Mouse (Mus musculus) right cerebral cortex, postnatal 36 days (tissue): ENCODE results near the gene Arhgef39.
A peak's percentile ranks its signal among the peaks of the same experiment; 100 is the strongest.

ENCODE experiments used
- DNase-seq, 2 experiments: peaks; one replicate each; pipeline ENCODE4 v3.0.0; 2022; ENCODE audit warnings: low spot score in 2 of 2, mixed read lengths in 1 of 2

Arhgef39 gene

GRCm38 (mm10) chr4:43499407-43500333 is at the start of gene Arhgef39:
Gene Arhgef39, minus strand, starts transcription at chr4:43499695.
- DNase-seq = peak; percentile 40 to 53

DNA sequence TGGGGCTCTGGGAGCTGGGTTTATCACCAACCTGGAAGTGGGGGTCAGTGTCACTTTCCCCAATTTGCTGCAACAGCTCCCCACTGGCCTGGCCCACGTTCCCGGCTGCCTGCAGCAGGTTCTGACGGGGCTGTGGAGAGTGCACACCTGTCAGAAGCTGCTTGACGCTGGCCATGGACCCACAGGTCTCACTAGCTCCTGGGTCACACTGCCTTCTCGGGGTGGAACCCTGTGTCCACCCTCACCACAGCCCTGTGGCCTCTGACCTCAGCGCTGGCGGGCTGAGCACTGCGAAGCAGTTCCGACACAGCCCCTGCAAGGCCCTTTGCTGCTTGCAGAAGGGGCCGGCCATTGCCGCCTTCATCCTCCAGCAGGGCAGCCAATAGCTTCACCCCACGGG is 49.6 kb upstream of the Arhgef39 start:
- DNase-seq = no peak

DNA sequence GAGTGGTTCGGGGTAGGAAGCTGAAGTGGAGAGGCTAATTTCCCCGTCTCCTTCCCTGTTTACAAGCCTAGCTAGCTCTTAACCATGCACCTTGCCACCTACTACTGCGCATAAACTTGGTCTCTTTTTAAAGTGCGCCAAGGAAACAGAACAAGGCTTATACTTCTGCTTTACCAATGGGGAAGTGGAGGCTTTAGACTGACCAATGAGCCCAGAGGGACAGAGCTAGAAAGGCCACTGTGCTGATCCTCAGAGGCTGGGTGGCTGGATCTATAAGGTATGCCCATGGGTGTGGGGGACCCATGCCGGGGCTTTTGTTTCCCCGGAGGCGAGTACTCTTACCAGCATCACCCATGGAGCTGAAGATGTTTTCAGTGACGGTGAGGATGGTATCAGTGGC is 47.7 kb upstream of the Arhgef39 start:
- no peak for DNase-seq

- no peak for DNase-seq
These were observed 47.0 kb upstream of the Arhgef39 start for GRCm38 (mm10) chr4:43546375-43547047.

GRCm38 (mm10) chr4:43542044-43542443 is 42.5 kb upstream of the Arhgef39 start:
- DNase-seq = no peak

- no peak for DNase-seq
These were observed 36.5 kb upstream of the Arhgef39 start for GRCm38 (mm10) chr4:43536031-43536430.

DNA sequence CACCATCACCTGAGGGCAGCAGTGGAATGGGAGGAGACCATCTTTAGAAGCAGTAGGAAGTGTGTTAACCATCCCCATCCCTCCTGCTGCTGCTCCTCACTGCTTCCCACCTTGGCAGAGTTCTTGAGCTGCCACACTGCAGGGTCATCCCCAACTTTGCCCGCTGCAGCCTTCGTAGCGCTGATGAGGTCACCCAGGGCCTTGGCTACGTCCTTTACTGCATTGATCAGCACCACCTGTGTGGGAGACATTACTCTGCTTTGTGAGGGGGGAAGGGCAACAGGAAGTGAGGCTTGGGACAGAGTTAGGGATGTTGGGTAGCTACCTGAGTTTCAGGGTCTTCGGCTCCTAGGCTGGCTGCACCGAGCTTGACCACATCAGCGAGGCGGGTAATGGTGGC is 36.1 kb upstream of the Arhgef39 start:
- DNase-seq = no peak

- no peak for DNase-seq
These were observed 33.8 kb upstream of the Arhgef39 start for GRCm38 (mm10) chr4:43533270-43533669.

GRCm38 (mm10) chr4:43530581-43530980 is 31.1 kb upstream of the Arhgef39 start:
- DNase-seq = peak; percentile 56 to 64

- DNase-seq = no peak
These were observed 30.6 kb upstream of the Arhgef39 start for GRCm38 (mm10) chr4:43530081-43530501.

DNA sequence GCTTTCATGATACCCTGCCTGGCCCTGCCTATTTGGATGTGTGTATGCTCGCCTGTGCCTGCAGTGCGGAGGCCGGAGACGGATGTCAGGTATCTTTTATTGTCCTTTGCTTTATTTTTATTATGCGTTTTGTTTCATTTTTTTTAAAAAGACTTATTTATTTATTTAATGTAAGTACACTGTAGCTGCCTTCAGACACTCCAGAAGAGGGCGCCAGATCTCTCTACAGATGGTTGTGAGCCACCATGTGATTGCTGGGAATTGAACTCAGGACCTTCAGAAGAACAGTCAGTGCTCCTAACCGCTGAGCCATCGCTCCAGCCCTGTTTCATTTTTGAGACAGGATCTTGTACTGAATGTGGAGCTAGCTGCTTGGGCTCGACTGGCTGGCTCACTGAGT is 29.0 kb upstream of the Arhgef39 start:
- no peak for DNase-seq

- DNase-seq = no peak
These were observed 28.4 kb upstream of the Arhgef39 start for GRCm38 (mm10) chr4:43527880-43528279.

DNA sequence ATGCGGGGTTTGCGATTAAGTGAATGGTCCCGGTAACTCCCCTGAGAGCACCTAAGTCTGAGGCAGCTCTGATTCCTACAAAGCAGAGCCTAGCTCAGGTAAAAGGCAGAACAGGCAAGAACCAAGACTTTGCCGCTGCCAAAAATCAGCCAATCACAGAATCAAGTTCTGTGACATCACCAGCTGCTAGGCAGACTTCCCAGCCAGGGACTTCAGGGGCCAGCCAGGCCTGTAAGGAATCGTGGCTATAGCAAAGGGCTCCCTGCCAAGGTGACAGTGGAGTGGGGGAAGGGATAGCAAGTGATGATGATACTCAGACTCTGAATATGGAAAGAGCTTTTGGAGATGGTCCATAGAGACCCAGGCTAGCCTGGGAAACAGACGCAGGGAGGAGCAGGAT is 20.5 kb upstream of the Arhgef39 start:
- DNase-seq = peak; percentile 76 to 77

DNA sequence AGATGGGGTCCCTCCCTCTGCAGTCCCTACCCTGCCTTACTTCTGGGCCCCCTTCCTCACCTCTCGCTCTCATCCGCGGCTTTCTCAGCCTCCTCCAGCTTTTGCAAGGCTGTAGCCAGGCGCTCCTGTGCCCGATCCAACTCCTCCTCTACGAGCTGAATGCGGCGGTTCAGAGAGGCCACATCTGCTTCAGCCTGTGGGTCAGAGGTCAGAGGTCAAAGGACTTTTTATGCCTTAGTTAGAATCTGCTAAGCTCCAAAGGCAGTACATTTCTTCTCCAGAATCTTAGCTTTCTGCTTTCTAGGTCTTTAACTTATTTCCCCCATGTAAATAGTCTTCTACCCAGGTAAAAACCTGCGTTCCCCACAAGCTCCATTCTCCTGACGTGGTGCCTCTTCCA is 20.1 kb upstream of the Arhgef39 start:
- DNase-seq = no peak

GRCm38 (mm10) chr4:43515764-43516708 is 16.5 kb upstream of the Arhgef39 start:
- DNase-seq = no peak

- no peak for DNase-seq
These were observed 14.3 kb upstream of the Arhgef39 start for GRCm38 (mm10) chr4:43513791-43514190.

GRCm38 (mm10) chr4:43513300-43513699 is 13.8 kb upstream of the Arhgef39 start:
- DNase-seq = no peak

- no peak for DNase-seq
These were observed 13.2 kb upstream of the Arhgef39 start for GRCm38 (mm10) chr4:43512653-43513052.

- no peak for DNase-seq
These were observed 12.4 kb upstream of the Arhgef39 start for GRCm38 (mm10) chr4:43511675-43512454.

- no peak for DNase-seq
These were observed 9.6 kb upstream of the Arhgef39 start for GRCm38 (mm10) chr4:43509109-43509508.

GRCm38 (mm10) chr4:43508666-43508997 is 9.1 kb upstream of the Arhgef39 start:
- DNase-seq = no peak
